Mouse (Mus musculus) kidney, adult 2 months (tissue): ENCODE data around the gene Tmod1.

Experiments
- CTCF ChIP-seq: fragments of 200-500 bp; conservative IDR thresholded peaks from 2 replicates; pipeline ENCODE4 v1.5.1; 2011; ENCODE audit warnings: low read depth, mild to moderate bottlenecking, control low read depth, low read length, moderate library complexity, mixed read lengths; ENCODE audit not compliant: insufficient read depth, insufficient read length
- POLR2A ChIP-seq: fragments of 200-500 bp; IDR thresholded peaks from one replicate; pipeline ENCODE4 v1.6.1; 2011; ENCODE audit warnings: low read depth, low read length, control low read depth

GRCm38 (mm10) chr4:46011698-46012097 is 27.0 kb upstream of the Tmod1 start:
- no peak for TF ChIP-seq POLR2A
- no peak for TF ChIP-seq CTCF
